8 mouse cellular contexts compared by ENCODE assay signal in genomic region chr5:32138446-32139195, GRCm38 (mm10). TPM values are rescaled to one million over a fixed set of nuclear protein-coding genes. Genes with fewer than 3 reads are reported as not detected.
A peak's percentile ranks its signal among the peaks of the same experiment; 100 is the strongest.
DNase-seq lines count a peak whose midpoint lies in the region; ATAC-seq and TF ChIP-seq lines count a peak whose summit lies in the region.

No protein-coding gene starts in this region.

- TF ChIP-seq CTCF in embryonic fibroblast, embryonic 13.5 days (IDR thresholded peaks at IDR 0.05; ENCODE audit: borderline replicate concordance, insufficient read depth, low read length) = no peak
- TF ChIP-seq CTCF in intestine, postnatal 0 days (IDR thresholded peaks at IDR 0.05; ENCODE audit: low read depth) = no peak

- H3K36me3 ChIP-seq in forebrain, embryonic 15.5 days = no peaks in the 10 kb centered on the region
- no peaks in the 10 kb centered on the region for H3K36me3 ChIP-seq in forebrain, embryonic 10.5 days (replicated peaks)
- peaks cover 10% of the 10 kb centered on the region; the same call in 1 of the 2 replicates for H3K36me3 ChIP-seq in intestine, postnatal 0 days (ENCODE audit: control insufficient read depth, insufficient read depth)
- no peaks in the 10 kb centered on the region for H3K36me3 ChIP-seq in lung, embryonic 16.5 days (ENCODE audit: control insufficient read depth, insufficient read depth, low read length)

- H3K27me3 ChIP-seq in forebrain, embryonic 15.5 days = peaks cover 27% of the 10 kb centered on the region; the same call in 1 of the 2 replicates
- H3K27me3 ChIP-seq in forebrain, embryonic 10.5 days (ENCODE audit: poor library complexity, severe bottlenecking) = peaks cover 59% of the 10 kb centered on the region
- no peaks in the 10 kb centered on the region for H3K27me3 ChIP-seq in intestine, postnatal 0 days (replicated peaks; ENCODE audit: control insufficient read depth, insufficient read depth, low read length)
- no peaks in the 10 kb centered on the region for H3K27me3 ChIP-seq in lung, embryonic 16.5 days (ENCODE audit: control insufficient read depth, insufficient read depth, low read depth, low read length)

- peak overlapping the region; percentile 65 for H3K4me3 ChIP-seq in forebrain, embryonic 15.5 days
- no peak overlapping the region; the same call in 1 of the 2 replicates for H3K4me3 ChIP-seq in forebrain, embryonic 10.5 days
- H3K4me3 ChIP-seq in embryonic fibroblast, embryonic 13.5 days (ENCODE audit: insufficient read depth, low read length) = peak overlapping the region; percentile 90
- peak overlapping the region; percentile 73 for H3K4me3 ChIP-seq in intestine, postnatal 0 days (ENCODE audit: low read depth, low read length)
- peak overlapping the region; percentile 65 for H3K4me3 ChIP-seq in lung, embryonic 16.5 days (ENCODE audit: low read length)

- ATAC-seq in forebrain, embryonic 15.5 days (replicated peaks) = no peak
- peak; percentile 34 for ATAC-seq in intestine, postnatal 0 days
- no peak for ATAC-seq in lung, embryonic 16.5 days (ENCODE audit: low read depth)

- peak; percentile 32; the same call in 1 of the 2 replicates for TF ChIP-seq POLR2A in embryonic fibroblast, embryonic 13.5 days (IDR thresholded peaks at IDR 0.05; ENCODE audit: low read depth, low read length)

- H3K9me3 ChIP-seq in forebrain, embryonic 15.5 days = no peaks in the 10 kb centered on the region
- no peaks in the 10 kb centered on the region for H3K9me3 ChIP-seq in forebrain, embryonic 10.5 days
- H3K9me3 ChIP-seq in intestine, postnatal 0 days (ENCODE audit: control insufficient read depth) = no peaks in the 10 kb centered on the region
- no peaks in the 10 kb centered on the region for H3K9me3 ChIP-seq in lung, embryonic 16.5 days (ENCODE audit: control insufficient read depth, low read length)

- H3K4me1 ChIP-seq in forebrain, embryonic 15.5 days = peaks cover 32% of the 10 kb centered on the region
- peaks cover 47% of the 10 kb centered on the region for H3K4me1 ChIP-seq in forebrain, embryonic 10.5 days
- peaks cover 21% of the 10 kb centered on the region for H3K4me1 ChIP-seq in embryonic fibroblast, embryonic 13.5 days (ENCODE audit: control insufficient read depth, insufficient read depth, low read length)
- H3K4me1 ChIP-seq in intestine, postnatal 0 days (replicated peaks; ENCODE audit: control insufficient read depth, insufficient read depth, low read length) = peaks cover 11% of the 10 kb centered on the region; the same call in 1 of the 2 replicates
- H3K4me1 ChIP-seq in lung, embryonic 16.5 days (replicated peaks; ENCODE audit: control insufficient read depth, insufficient read depth, low read length) = peaks cover 46% of the 10 kb centered on the region

- peak overlapping the region; percentile 84 for H3K4me2 ChIP-seq in forebrain, embryonic 15.5 days (replicated peaks)
- peak overlapping the region; percentile 86 for H3K4me2 ChIP-seq in intestine, postnatal 0 days (replicated peaks; ENCODE audit: low read depth)
- peak overlapping the region; percentile 66 for H3K4me2 ChIP-seq in lung, embryonic 16.5 days (ENCODE audit: low read depth, low read length)

- no peak overlapping the region for H3K27ac ChIP-seq in forebrain, embryonic 15.5 days (replicated peaks)
- H3K27ac ChIP-seq in forebrain, embryonic 10.5 days = no peak overlapping the region
- H3K27ac ChIP-seq in embryonic fibroblast, embryonic 13.5 days (ENCODE audit: insufficient read depth, low read length) = peak overlapping the region; percentile 94
- H3K27ac ChIP-seq in intestine, postnatal 0 days (ENCODE audit: low read depth, low read length) = peak overlapping the region; percentile 97
- H3K27ac ChIP-seq in lung, embryonic 16.5 days (ENCODE audit: low read length) = peak overlapping the region; percentile 100

- no peak for DNase-seq in forebrain, embryonic 10.5 days (ENCODE audit: extremely low spot score, low spot score)
- no peak for DNase-seq in thymus, postnatal 10 days (ENCODE audit: low spot score in 2 of 2)
- DNase-seq in urinary bladder, postnatal 10 days (ENCODE audit: low spot score) = no peak
- DNase-seq in embryo, embryonic 10 days (ENCODE audit: low spot score) = no peak

- WGBS in forebrain, embryonic 15.5 days = 59% methylated on average over 10 of the region's 10 CpGs
- WGBS in forebrain, embryonic 10.5 days = 70% methylated on average over 10 of the region's 10 CpGs
- WGBS in intestine, postnatal 0 days = 5% methylated on average over 10 of the region's 10 CpGs
- 26% methylated on average over 10 of the region's 10 CpGs for WGBS in lung, embryonic 16.5 days

- H3K9ac ChIP-seq in forebrain, embryonic 15.5 days (replicated peaks) = no peak overlapping the region
- peak overlapping the region; percentile 92 for H3K9ac ChIP-seq in intestine, postnatal 0 days (ENCODE audit: low read depth, low read length)
- peak overlapping the region; percentile 90 for H3K9ac ChIP-seq in lung, embryonic 16.5 days (ENCODE audit: low read length)

RNA-seq across cellular contexts. Expression of gene Fosl2, which starts 3.0 kb away (rescaled TPM):
- 2.7 and 2.8 TPM in 2 replicates for polyA plus RNA-seq in forebrain, embryonic 15.5 days (2015; fragmentation: Nextera tagmentation; extraction: Ambion mirVana)
- 0.32 and 0.60 TPM in 2 replicates for polyA plus RNA-seq in forebrain, embryonic 10.5 days (2016; fragmentation: Nextera tagmentation; extraction: Ambion mirVana)
- 167 and 171 TPM in 2 replicates for polyA plus RNA-seq in embryonic fibroblast, embryonic 13.5 days (2011; ENCODE audit: insufficient read length, low read depth, missing spikeins)
- polyA plus RNA-seq in intestine, postnatal 0 days (2015; fragmentation: Nextera tagmentation; extraction: Ambion mirVana) = 5.8 and 5.9 TPM in 2 replicates
- polyA plus RNA-seq in lung, embryonic 16.5 days (2015; fragmentation: Nextera tagmentation; extraction: Ambion mirVana) = 3.4 and 4.7 TPM in 2 replicates

Comparison
In these comparisons a context has a peak if more than half of its experiments do, and no peak if none do; other contexts are left out.
1. H3K27ac ChIP-seq: peak in embryonic fibroblast, embryonic 13.5 days (single experiment), intestine, postnatal 0 days (single experiment) and lung, embryonic 16.5 days (single experiment); none in forebrain, embryonic 15.5 days (single experiment) and forebrain, embryonic 10.5 days (single experiment).
2. RNA of gene Fosl2, which starts 3.0 kb away (polyA plus RNA-seq): 167 to 171 TPM in embryonic fibroblast, embryonic 13.5 days; 5.8 to 5.9 TPM in intestine, postnatal 0 days, 3.4 to 4.7 TPM in lung, embryonic 16.5 days, 2.7 to 2.8 TPM in forebrain, embryonic 15.5 days and 0.32 to 0.60 TPM in forebrain, embryonic 10.5 days; every median in the first group is over 10 times any median in the second.
3. Peak in every context shown above with its lines, with median percentiles within 50 percentile points of each other: H3K4me2 ChIP-seq.